Mouse (Mus musculus): Measurements from ENCODE around the gene Olfr1339. TPM values are rescaled to one million over a fixed set of nuclear protein-coding genes. Genes with fewer than 3 reads are reported as not detected.

Olfr1339 gene
- polyA plus RNA-seq (2012; rRNA removed): not detected in 2 replicates

DNA sequence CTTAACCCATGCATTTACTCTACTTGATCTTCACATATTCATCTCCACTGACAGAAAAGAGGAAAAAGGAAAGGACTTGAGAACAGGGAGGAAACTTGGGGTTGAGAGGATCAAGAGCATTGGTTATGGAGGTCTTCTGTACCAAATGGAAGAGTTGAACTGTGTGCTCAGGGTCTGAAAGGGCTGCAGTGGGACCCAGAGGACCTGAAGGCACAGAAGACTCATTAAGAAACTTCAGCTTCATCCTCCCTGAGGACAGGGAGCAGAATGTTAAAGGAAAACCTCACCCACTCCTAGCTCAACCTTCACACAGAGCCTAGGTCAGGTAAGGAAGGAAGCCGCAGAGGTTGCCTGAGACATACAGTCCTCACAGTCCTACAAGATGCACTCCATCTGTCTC, at the start of gene Olfr1339:
Gene Olfr1339 (plus strand): TSS at position 301 of the 400 bp plus-strand sequence.
- no peak for DNase-seq (ENCODE audit: low read depth)

DNA sequence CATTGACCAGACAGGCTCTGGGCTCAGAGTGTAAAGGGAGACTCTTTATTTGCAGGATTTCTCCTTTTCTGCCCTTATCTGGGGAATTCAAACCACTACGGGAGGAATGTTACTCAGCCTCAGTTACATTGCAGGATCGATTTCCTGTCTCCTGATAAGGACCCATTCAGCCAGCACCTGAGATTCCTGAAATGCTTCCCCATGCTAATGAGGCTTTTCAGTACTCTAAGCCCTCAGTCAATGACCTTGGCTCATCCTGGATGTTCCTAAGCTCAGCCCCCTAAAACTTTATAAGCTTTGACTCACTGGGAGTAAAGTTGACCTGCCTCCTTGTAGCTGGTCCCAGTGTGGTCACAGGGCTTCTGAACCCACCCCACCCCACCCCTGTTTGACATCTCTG, 44.9 kb upstream of the Olfr1339 start:
- no peak for DNase-seq (ENCODE audit: low read depth)

- DNase-seq (ENCODE audit: low read depth): no peak
Observed at GRCm38 (mm10) chr4:118692412-118692973, 39.5 kb upstream of the Olfr1339 start, which contains the start of gene Olfr1342. Gene Olfr1342, minus strand, starts transcription at chr4:118692756.

GRCm38 (mm10) chr4:118693812-118694211, 38.2 kb upstream of the Olfr1339 start:
- DNase-seq (ENCODE audit: low read depth): no peak

DNA sequence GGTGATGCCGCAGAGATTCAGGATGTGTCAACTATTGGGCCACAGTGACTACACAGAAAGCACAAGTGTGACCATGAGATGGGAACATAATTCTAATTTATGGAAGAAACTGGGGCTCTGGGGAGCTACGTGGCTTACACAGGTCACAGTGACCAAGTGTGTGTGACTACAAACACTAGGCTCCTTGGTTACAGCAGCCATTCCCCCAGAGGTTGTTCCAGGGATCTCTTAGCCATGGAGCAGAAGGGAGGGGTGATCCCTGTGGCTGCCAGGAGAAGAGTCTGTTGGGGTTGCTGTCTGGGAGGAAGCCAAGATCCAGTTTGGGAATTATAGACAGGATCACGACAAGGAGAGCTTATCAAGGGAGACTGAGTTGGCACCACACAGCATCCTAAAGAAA, 28.8 kb upstream of the Olfr1339 start, which contains the start of gene Olfr1341:
Gene Olfr1341 (plus strand): TSS at position 301 of the 400 bp plus-strand sequence.
- DNase-seq (ENCODE audit: low read depth): no peak

DNA sequence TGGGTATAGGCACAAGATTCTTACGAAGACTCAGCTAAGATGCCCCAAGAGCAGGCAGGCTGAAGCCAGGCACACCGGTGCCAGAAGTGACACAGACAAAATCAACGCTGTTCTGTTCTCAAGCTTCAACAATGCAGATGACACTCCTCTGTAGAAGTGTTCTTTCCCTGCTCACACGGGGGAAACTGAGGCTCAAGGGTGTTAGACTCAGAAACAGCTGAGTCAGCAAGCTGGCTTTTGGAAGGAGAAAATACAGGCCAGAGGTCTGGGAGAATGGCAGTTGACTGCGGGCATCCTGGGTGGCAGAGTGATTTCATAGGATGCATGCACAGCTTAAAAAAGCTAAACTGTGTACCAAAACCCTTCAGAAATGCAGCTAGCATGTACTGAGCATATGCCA, 23.9 kb upstream of the Olfr1339 start:
- no peak for DNase-seq (ENCODE audit: low read depth)

DNA sequence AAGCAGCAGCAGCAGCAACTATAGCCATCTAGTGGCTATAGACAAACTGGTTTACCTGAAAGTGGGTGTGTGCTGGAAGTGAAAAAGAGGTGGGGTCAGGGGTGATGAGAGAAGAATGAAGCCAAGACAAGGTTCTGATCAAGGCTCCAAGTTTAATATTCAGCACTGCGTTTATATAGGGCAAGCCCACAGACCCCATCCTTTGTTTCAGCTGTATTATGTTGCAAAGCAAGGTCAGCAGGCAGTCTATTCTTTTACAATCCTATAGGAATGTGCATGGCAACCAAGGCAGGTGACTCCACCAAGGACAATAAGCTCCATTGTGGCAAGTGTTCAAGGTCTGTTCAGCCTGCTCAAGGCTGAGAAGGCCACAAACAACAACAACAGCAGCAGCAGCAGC, 20.3 kb upstream of the Olfr1339 start:
- DNase-seq (ENCODE audit: low read depth): no peak

DNA sequence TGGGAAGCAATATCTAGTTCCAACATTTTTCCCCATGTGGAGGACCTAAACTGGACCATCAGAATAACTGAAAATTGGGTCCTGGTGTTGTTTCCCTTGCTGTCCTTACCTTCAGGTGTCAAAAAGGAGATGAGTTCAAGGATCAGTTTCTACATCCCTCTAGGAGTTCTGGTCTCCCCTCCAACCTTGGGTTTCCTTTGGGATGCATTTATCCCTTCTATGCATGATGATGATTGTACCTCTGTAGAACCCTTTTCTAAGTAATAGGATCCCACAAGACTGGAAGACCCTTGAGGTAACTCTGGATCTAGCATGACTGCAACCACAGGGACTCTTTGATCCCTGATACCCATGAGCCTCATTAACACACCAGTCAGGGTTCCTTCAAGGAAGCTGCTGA, 12.1 kb upstream of the Olfr1339 start, which contains the start of gene Olfr1340:
Gene Olfr1340 (plus strand): TSS at position 301 of the 400 bp plus-strand sequence.
- no peak for DNase-seq (ENCODE audit: low read depth)

- no peak for DNase-seq (ENCODE audit: low read depth)
Observed at GRCm38 (mm10) chr4:118721742-118722483, 10.1 kb upstream of the Olfr1339 start.

GRCm38 (mm10) chr4:118739574-118739973, 7.6 kb downstream of the Olfr1339 start:
- DNase-seq (ENCODE audit: low read depth): no peak

DNA sequence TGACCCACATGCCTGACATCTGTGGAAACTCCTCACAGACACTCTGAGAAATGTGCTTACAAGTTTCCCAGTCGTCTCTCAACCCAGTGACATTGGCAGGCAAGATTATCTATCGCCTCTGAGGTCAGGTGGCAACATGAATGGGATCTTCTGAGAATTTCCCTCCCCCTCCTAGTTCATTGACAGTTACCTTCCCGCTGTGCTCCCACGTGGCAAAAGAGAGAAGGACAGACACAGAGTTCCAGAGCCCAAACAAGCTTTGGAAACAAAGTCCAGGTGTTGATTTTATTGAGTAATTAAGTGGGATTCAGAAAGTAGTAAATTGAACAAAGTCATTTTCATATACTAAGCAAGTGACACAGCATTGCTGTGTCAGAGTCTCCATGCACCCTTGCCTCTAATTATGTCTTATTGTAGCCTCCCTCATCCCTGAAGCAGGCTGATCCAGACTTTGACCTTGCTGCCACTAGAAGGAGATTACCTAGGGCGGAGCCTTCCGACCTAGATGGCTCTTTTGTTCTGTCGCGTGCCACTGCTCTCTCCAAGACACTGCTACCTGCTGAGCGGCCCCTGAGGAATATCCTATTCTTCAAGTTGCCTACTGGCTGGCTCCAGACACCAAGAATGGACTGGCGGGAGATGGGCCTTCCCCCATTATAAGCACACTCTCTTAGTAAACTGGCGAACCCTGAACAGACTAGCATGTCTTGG, 9.2 kb downstream of the Olfr1339 start:
- no peak for DNase-seq (ENCODE audit: low read depth)

- DNase-seq (ENCODE audit: low read depth): no peak
Observed at GRCm38 (mm10) chr4:118741881-118742280, 9.9 kb downstream of the Olfr1339 start.

GRCm38 (mm10) chr4:118758637-118759036, 26.7 kb downstream of the Olfr1339 start, which contains the start of gene Olfr1338:
Gene Olfr1338, minus strand, starts transcription at chr4:118758737.
- no peak for DNase-seq (ENCODE audit: low read depth)

DNA sequence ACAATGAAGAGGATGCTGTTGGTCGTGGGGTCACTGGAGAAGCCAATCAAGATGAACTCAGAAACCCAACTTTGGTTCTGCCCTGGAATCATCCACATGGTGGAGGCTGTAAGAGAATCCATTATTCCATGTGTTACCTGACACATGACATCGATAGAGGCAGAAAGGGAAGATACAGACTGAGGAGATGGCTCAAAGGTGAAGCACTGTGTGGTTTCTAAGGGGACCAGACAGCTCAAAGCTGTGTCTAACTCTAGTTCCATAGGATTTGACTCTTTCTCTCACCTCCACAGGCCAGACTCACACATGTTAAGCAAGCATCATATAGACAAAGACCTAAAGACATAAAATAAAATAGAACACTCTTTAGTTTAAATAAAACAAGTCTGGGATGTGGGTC, 50.5 kb downstream of the Olfr1339 start, which contains the start of gene Olfr1337:
Gene Olfr1337 (minus strand): TSS at position 101 of the 400 bp plus-strand sequence.
- no peak for DNase-seq (ENCODE audit: low read depth)

Other genes starting within 250 kb of the Olfr1339 start
- gene Tie1, start 242.1 kb upstream of the Olfr1339 start, polyA plus RNA-seq (2012; rRNA removed): 37.1 and 47.6 TPM in 2 replicates
- 26.7 and 28.6 TPM in 2 replicates for gene 2610528J11Rik, start 205.2 kb upstream of the Olfr1339 start, polyA plus RNA-seq (2012; rRNA removed)
- 25.1 and 25.7 TPM in 2 replicates for gene Tmem125, start 188.1 kb upstream of the Olfr1339 start, polyA plus RNA-seq (2012; rRNA removed)
- 0.30 and 0.71 TPM in 2 replicates for gene Cfap57, start 111.4 kb upstream of the Olfr1339 start, polyA plus RNA-seq (2012; rRNA removed)
- 16.8 and 22.0 TPM in 2 replicates for gene Ebna1bp2, start 111.4 kb upstream of the Olfr1339 start, polyA plus RNA-seq (2012; rRNA removed)
- not detected in 2 replicates for gene Olfr62, start 73.2 kb upstream of the Olfr1339 start, polyA plus RNA-seq (2012; rRNA removed)
- 0.11 and 0.25 TPM in 2 replicates for gene Olfr1342, start 39.4 kb upstream of the Olfr1339 start, polyA plus RNA-seq (2012; rRNA removed)
- 0.25 and 0.53 TPM in 2 replicates for gene Olfr1341, start 28.7 kb upstream of the Olfr1339 start, polyA plus RNA-seq (2012; rRNA removed)
- gene Olfr1340, start 12.0 kb upstream of the Olfr1339 start, polyA plus RNA-seq (2012; rRNA removed): not detected in 2 replicates
- 8.5 and 10.8 TPM in 2 replicates for gene Olfr1338, start 26.6 kb downstream of the Olfr1339 start, polyA plus RNA-seq (2012; rRNA removed)
- 0.42 TPM in 1 of 2 replicates, not detected in the other for gene Olfr1337, start 50.4 kb downstream of the Olfr1339 start, polyA plus RNA-seq (2012; rRNA removed)
- gene Olfr1335, start 77.8 kb downstream of the Olfr1339 start, polyA plus RNA-seq (2012; rRNA removed): not detected in 2 replicates
- gene Olfr1333, start 104.1 kb downstream of the Olfr1339 start, polyA plus RNA-seq (2012; rRNA removed): not detected in 2 replicates
- not detected in 2 replicates for gene Olfr1331, start 132.5 kb downstream of the Olfr1339 start, polyA plus RNA-seq (2012; rRNA removed)
- gene Olfr1330, start 156.4 kb downstream of the Olfr1339 start, polyA plus RNA-seq (2012; rRNA removed): 0.36 TPM in 1 of 2 replicates, not detected in the other
- gene Olfr1329, start 185.3 kb downstream of the Olfr1339 start, polyA plus RNA-seq (2012; rRNA removed): not detected in 2 replicates
- gene Olfr1328, start 206.4 kb downstream of the Olfr1339 start, polyA plus RNA-seq (2012; rRNA removed): not detected in 2 replicates
- gene Lao1, start 229.4 kb downstream of the Olfr1339 start, polyA plus RNA-seq (2012; rRNA removed): 0.35 and 0.42 TPM in 2 replicates

Measured in gonadal fat pad, adult 2 months (tissue).